Mouse (Mus musculus) T-cell, adult 2 months (primary cell): Measurements from ENCODE around the gene Prdx1.
"Not testable (repeated sequence)": the region's sequence is repeated elsewhere in the genome, so short reads cannot be mapped to it uniquely, and the experiment has no call there.

Experiments used
- DNase-seq: peaks from one replicate; pipeline ENCODE4 v3.0.0; 2022; ENCODE audit warnings: low spot score

Gene Prdx1

DNA sequence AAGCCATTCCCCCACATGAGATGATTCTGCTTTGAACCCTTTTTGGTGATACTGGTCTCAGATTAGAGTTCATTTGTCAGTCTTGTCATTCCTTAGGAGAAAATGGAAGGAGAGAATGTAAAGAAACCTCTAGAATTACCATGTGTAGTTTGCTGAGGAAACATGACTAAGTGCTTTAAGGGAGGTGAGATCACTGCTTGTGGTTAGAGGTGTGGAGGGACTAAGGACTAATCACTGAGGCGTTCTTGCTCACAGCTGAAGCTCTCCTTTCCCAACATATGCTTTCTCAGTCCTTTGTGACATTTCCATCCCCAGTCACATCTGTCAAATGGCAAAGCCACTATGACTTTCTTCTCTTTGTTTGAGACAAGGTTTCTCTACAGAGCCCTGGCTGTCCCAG lies 7.5 kb upstream of the Prdx1 start:
- no peak for DNase-seq

DNA sequence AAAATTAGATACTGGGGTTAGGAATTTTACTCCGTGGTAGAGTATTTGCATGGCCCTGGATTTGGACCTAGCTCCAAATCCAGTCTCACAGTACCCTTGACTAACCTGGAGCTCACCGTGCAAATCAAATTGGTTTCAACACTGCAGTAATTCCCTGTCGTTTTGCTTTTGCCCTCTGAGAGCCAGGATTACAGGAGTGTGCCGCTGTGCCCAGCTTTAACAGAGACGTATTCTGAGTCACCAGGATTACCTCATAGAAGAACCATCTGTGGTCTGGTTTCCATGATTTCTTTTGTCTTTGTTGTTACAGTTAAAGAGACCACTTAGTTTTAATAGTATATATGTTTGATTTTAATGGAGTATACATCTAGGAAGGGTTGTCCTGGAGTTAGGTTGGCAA lies 6.2 kb upstream of the Prdx1 start:
- no peak for DNase-seq

DNA sequence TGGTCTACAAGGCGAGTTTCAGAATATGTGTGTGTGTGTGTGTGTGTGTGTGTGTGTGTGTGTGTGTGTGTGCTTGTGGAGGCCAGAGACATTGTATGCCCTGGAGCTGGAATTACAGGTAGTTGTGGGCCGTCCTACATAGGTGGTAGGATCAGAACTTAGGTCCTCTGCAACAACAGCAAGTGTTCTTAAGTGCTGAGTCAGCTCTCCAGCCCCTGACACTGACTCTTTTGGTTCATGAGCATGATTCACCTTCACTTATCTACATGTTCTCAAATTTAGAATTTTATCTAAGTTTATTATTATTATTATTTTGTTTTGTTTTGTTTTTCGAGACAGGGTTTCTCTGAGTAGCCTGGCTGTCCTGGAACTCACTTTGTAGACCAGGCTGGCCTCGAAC lies 4.8 kb upstream of the Prdx1 start:
- not testable (repeated sequence) for DNase-seq

GRCm38 (mm10) chr4:116683957-116684356 lies 1.4 kb upstream of the Prdx1 start:
- no peak for DNase-seq

- DNase-seq = no peak
Observed at GRCm38 (mm10) chr4:116684665-116685064, 679 bp upstream of the Prdx1 start.

GRCm38 (mm10) chr4:116687041-116687440 lies 1.7 kb downstream of the Prdx1 start:
- no peak for DNase-seq

- DNase-seq = no peak
Observed at GRCm38 (mm10) chr4:116689309-116689876, 4.0 kb downstream of the Prdx1 start.

- DNase-seq = no peak
Observed at GRCm38 (mm10) chr4:116692146-116692545, 6.8 kb downstream of the Prdx1 start.

DNA sequence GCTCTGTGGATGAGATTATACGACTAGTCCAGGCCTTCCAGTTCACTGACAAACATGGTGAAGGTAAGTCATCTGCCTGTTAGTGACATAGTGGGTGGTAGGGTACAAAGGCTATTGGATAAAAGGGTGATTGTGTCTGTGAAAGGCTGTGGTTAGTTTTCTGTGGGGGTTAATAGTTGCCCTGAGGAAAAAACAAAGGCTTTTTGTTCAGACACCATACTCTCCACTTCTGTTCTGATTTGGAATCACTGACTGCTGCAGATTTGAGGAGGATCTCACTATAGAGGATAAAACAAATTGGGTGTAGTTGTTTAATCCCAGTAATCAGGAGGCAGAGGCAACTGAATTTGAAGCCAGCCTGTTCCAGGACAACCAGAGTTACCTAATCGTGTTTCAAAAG lies 8.4 kb downstream of the Prdx1 start:
- no peak for DNase-seq

GRCm38 (mm10) chr4:116698693-116699342 lies 13.5 kb downstream of the Prdx1 start:
- no peak for DNase-seq

DNA sequence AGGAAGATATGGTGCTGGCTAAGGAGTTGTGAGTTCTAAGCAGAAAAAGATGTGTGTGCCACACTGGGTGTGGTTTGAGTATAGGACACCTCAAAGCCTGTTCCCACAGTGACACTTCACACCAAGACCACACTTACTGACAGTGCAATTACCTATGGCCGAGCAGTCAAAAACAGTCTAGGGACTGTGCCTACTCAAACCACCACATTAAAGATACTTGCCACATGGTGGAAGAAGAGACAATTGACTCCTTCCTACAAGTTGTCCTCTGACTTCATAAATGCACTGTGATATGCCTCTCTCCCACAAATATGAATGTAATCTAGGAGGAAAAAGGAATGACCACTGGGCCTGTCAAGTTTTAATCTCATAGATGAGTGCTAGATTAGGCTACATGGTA lies 15.6 kb downstream of the Prdx1 start:
- DNase-seq = no peak

GRCm38 (mm10) chr4:116703804-116704203 lies 18.5 kb downstream of the Prdx1 start:
- peak; percentile 73 for DNase-seq

DNA sequence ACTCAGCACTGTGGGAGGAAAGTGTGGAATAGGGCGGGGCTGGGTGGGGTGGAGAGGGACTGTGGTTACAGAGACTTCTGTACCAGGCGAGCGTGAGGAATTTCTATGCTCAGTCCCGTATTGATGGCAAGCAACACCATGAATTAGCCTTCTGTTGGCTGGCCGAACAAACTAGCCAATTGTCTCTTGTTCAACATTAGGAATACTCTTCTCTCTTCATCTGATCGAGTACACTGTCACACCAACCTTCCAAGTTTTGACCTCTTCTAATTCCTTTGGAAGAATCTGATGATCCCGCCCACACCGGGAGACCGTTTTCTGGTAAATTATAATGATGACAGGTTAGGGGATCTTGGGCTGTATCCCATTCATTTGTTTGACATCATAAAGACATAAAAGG lies 22.3 kb downstream of the Prdx1 start:
- no peak for DNase-seq

DNA sequence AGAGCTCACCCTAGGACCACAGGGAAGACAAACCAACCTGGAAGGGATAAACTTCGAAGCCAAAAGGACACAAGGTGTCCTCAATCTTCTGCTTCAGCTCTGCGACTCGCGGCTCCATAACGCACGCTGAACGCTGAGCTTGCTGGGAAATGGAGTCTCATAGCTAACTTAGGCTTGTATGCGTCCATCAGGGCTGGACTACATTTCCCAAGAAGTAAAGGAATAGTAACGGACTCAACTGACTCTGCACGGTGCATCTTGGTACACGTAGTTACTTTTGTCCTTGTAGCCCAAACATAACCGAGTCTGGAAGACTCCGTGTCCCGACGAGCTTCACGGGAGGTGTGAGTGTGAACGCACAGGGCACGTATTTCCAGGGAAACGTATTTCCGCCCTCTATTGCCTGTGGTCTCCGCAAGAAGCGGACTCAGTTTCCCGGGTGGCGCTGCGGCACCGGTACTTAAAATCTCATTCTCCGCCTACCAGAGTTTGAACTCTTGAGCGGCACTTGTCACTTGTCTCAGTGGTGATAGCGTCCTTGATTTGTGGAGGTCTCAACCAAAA lies 22.9 kb downstream of the Prdx1 start, which contains the start of the genes Mmachc and Ccdc163:
Gene Mmachc (minus strand): TSS at position 206 of the 564 bp plus-strand sequence.
Gene Ccdc163 (plus strand): TSS at position 309 of the 564 bp plus-strand sequence.
- DNase-seq = peak; percentile 94

DNA sequence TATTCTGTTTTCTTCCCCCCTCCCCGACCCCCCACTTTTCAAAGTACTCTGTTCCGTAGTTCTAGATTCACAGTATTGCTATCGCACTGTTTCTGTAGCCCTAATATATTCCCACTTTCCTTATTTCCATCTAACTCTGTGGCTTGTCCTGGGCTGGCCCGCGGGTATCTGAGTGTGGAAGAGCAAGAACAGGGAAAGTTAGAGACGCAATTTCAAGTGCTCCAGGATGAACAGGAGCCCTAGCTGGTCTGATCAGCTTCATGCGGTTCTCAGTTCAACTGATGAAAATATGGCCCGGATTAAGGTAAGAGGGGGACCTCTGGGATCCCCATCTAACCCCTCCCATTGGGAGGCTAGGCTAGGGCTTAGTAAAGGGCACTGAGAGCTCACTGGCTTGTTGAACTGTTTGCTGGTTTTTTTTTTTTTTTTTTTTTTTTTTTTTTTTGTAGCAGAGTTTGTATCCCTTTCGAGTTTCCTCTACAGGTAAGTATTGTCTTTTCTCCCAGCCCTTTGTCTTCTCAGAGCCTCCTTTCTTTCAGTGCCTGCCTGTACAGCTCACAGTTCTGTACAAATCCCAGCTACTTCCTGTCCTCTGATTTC lies 23.5 kb downstream of the Prdx1 start:
- no peak for DNase-seq

DNA sequence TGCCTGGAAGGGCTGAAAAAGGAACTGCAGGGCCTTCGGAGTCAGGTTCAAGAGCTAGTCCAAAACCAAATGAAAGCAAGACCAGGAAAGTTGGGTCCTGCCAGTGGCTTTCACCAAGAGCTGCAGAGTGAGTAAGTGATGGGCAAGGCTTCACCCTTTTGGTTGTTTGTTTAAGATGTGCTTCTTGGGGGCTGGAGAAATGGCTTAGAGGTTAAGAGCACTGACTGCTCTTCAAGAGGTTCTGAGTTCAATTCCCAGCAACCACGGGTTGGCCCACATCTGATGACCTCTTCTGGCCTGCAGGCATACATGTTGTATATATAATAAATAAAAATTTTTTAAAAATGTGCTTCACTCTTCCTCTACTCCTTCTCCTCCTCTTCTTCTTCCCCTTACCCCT lies 24.8 kb downstream of the Prdx1 start:
- no peak for DNase-seq

DNA sequence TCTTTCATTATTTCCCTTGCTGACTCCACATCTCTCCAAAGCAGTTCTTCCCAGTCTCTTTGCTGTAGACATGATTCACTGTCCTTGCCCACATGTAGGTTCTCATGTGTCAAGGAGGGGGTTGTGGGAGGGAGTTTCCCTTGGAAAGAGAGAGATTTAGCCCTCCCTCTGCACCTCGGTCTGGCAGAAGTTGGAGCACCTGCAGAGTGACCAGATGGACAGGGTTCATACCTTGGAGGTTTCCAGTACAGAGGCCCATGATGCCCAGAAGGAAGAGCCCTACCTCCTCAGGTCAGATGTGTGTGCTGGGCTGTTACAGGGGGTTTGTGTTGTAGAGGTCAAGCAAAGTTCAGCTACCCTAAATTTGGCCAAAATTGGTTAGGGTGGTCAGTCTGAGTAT lies 27.2 kb downstream of the Prdx1 start:
- DNase-seq = no peak

DNA sequence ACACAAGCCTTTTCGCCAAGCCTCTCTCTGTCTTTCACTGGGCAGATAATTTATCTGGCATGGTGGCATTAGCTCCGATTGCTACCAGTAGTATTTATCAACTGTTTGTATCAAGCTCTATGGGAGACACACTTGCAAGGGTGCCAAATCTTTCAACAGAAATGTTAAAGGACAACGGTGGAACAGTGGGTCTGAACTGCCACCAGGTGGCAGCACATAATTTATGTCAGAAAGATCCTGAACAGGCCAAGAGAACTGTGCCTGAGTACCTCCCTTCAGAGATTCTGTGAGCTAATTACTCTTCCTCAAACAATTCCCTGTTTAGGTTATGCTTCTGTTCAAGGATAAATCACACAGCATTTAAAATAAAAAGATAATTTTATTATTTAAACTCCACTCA lies 34.1 kb downstream of the Prdx1 start:
- DNase-seq = peak; percentile 66

GRCm38 (mm10) chr4:116720343-116721097 lies 35.2 kb downstream of the Prdx1 start, which contains the start of gene Tesk2:
Gene Tesk2 (plus strand): TSS chr4:116720948.
- DNase-seq = peak; percentile 93

DNA sequence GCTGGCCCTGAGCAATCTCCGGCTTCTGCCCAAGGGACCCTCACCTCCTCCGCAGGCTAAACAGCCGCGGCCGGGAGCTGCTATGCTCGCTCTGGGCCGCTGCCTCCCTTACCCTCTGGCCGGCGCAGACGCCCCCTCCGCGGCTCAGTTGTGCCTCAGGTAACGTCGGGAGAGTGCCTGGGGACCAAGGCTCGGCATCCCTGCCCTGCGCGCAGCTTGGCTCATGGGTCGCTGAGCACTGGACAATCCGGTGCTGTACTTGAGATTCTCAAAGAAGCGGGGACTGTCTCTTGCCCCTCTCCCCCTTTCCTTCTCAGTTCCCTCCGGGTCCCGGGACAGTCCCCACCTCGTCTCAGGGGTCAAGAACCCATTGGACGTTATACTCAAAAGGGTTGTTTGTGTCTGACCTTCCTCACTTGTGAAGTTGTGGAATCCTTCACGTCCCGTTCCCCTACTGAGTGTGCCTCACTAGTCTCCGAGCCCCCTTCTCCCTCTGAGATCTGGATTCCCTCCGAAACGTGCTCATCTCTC lies 35.8 kb downstream of the Prdx1 start:
- DNase-seq = no peak

- DNase-seq = no peak
Observed at GRCm38 (mm10) chr4:116722230-116722629, 36.9 kb downstream of the Prdx1 start.

DNA sequence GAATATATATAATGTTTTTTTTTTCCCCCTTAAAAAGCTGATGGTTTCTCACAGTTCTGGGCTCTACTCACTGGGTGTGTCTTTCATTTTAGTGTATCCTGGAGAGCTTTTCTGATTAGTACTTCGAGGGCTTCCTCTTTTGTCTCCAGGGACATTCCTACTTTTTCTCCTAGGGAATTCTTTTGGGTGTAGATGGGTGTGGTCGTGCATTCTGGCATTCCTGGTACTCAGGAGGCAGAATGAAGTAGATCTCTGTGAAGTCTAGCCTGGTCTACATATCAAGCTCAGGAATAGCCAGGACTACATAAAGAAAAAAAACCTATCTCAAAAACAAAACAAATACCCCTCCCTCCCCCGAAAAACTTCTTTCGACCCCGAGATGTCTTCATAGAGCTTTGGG lies 40.1 kb downstream of the Prdx1 start:
- DNase-seq = no peak
